Mouse (Mus musculus) T-helper 2 cell (primary cell): ENCODE measurements at regions not wholly inside any gene's neighbourhood (a gene's known extent, or its start where the extent isn't known, plus 50 kb on each side); places are given as distances from the start of the nearest gene placed in this dataset.

Source experiments
- in situ Hi-C: fragments of 300-600 bp; cut with MboI, MseI; formaldehyde crosslinking; loops from one replicate; pipeline ENCODE4 v1.15.1; 2025; ENCODE audit warnings: high pct_unique_total_duplicates

DNA sequence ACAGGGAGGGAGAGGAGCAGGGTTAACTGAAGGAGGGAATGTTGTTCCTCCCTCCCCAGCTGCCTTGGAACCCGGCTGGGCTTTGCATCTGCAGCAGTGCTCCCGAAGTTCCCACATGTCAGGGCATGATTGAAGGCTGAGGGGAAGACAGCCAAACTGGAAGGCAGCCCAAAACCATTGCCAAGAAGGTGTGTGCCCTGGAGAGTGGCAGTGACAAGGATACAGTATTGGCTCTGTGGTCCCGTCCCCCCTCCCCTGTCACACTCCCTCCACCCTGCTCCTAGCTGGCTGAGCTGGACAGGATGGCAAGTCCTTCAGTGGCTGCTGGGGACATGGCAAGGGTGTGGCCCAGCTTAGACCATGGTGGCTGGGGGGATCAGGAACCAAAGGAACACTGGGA lies 79.1 kb downstream of the Cyp26b1 start:
- in situ Hi-C loops, result no loop called here

DNA sequence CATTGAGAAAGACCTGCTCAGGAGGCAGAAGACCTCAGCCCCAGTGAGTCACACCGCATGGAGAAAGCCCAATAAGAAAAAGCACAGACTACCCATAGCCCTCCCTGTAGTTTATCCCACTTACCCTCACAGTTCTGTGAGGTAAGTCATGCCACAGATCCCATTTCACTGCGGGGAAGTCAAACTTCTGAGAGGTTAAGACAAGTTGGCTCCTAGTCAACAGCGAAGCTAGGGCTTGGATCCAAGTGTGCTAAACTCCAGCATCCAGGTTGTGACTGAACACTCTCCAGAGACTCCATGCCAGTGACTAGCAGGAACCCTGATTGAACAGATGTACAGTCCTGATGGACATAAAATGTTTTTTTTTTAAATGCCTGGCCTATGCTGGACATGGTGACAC lies 85.1 kb downstream of the Cyp26b1 start:
- in situ Hi-C loops, result loop anchor here (5.0 kb wide), 1 partner anchor 64 kb away; no protein-coding TSS in a partner anchor

DNA sequence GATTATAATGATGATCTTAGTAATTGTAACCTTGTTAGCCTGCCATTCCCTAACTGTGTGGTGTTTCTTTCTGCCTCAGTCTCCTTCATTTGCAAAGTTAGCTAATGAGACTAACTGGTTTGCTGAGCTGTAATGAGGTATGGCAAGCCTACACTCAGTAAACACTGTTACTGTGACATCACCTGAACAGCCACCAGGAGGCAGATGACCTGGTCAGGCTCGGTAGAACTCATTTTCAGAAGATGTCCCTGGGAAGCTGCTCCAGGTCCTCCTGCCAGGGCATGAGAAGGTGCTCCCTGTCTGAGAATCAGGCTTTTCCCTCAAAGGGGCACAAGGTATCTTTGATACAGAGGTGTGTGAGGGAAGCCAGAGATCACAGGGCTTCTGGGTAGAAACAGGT lies 87.0 kb downstream of the Cyp26b1 start:
- in situ Hi-C loops, result loop anchor here (5.0 kb wide), 1 partner anchor 66 kb away; no protein-coding TSS in a partner anchor

DNA sequence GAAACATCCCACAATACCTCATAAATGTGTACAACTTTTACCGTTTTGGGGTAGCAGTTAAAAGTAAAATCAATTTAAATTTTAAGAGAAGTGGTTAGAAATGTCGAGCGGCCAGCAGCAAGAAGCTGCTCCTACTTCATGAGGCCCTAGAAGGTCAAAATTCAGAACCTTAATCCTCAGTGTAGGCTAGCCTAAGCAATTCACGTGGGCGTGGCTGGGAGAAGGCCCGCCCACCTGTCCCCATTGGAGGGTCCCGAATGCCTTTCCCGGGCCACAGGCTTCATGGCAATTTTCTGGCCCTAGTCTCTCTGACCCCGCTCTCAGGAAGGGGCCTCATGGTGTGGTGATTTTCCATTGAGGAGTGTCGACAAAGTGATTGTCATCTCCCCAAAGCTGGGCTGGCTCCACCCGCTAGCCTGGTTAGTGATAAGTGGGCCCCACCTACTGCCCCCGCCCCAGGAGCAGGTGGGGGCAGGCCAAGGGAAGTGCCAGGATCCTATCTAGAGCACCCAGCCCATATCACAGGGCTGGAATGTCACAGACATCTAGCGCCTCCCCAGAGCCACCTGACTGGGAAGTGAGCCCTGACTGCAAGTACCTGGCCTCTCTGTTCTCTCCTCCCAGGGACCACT lies 93.3 kb downstream of the Cyp26b1 start:
- in situ Hi-C loops, result no loop called here

DNA sequence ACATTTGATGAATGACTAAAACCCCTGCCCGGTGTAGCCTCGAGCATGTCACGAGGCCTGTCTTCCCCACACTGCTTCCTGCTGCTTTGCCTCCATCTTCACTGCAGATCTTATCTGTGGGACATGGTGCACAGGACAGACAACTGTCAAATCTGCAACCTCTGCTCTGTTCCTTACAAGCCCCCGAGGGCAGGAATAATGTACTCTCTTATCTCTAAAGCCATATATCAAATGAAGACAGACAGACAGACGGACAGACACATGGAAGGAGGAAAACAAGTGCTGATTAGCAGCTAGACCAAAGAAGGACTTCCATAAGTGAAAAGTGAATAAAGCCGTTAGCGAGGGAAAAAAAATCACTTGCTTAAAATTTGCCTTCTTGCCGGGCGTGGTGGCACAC lies 95.6 kb downstream of the Cyp26b1 start:
- in situ Hi-C loops, result no loop called here

DNA sequence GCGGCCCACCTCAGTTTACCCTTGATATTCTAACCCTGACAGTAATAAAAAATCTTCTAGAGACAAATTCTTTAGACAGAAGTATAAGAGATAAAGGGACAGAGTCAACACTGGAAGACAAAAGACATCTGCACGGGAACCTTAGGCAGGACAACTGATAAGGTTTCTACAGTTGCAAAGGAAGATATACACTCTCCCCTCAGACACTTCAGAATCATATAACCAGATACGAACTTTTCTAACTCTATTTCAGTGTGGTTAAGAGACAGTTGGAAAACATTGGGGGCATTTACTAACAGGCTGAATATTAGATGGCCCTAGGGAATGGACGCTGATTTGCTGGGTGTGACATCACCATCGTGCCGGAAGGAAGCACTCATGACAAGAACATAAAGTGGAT lies 100.0 kb downstream of the Cyp26b1 start:
- in situ Hi-C loops, result no loop called here

DNA sequence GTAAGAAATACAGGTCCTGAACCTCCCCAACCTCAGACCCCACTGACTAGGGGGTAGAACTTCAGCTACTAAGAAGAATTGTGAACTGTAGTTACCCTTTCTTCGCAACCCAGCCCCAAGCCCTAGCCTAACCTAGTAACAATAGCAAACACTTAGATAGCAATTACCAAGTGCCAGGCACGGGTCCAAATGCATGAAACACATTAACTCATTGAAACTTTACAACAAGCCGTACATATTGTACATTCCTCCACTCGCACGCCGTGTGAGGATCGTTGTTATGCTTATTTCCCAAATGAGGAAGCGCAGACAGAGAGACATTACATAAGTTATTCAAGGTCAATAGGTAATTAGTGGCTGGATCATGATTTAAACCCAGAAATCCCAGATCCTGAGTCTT lies 100.5 kb downstream of the Cyp26b1 start:
- in situ Hi-C loops, result no loop called here

DNA sequence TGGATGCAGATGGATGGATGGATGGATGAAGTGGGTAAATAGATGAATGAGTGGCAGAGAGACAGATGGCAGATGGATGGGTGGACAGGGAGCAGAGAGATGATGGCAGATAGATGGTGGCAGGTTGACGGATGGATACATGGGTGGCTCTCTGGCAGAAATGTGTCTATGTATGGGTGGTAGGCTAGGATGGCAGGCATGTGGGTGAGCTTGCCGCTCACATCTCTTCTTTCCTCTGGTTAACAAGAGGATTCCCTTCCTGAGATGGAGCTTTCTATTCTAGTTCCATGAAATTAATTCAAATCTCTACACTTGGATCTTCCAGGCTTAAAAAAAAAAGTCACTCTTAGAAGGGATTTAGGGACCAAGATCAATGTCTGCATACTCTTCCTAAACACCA lies 101.1 kb downstream of the Cyp26b1 start:
- in situ Hi-C loops, result no loop called here

DNA sequence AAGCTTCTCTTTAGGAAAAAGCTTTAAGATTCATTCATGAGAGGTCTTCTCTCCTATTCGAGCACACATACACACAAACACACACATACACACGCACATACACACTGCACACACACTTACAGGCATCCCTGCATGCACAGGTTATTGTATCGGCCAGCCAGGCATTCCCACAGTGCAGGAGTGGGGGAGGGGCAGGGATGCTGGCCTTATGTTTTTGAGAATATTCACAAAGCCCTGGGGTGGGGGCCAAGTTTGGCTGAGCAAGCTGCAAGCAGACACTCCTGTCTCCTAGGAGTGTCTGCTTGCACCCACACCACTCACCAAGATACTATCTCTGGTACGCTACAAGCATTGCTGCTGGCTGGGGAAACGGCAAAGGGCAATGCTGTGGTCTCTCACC lies 102.6 kb downstream of the Cyp26b1 start:
- in situ Hi-C loops, result no loop called here

DNA sequence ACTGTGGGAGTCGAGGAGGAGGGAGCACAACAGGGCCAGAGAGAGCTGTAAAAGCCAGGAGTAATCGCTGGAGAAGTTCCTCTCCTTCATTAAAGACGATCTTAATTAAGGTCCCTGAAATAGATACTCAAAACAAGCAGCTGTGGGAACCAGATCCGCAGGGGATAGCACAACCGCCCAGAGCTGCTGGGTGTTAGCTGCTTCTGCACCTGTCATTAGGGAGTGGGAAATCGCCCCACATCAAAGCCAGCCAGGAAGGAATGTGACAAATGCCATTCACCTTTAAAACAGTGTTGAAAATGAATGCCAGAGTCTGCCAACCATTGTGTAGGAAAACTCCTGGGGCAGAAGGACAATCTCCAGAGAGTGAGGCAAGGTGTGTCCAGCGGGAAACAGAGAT lies 112.5 kb downstream of the Cyp26b1 start:
- in situ Hi-C loops, result no loop called here

DNA sequence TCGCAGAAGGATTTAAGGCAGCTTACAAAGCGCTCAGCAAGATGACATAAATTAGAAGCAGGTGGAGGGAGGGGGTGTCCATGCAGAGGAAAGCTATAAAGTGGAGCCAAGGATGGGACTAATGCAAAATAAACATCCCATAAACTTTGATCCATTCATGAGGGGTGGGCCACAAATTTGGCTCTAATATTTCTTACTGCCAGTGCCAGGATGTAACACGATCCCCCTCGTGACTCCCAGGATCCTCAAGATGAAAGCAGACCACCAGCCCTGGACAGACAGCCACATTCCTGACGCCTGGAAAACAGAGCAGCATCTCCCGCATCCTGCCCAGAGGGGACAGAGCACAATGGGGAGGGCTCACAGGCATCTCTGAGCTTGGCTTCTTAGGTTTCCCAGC lies 116.6 kb downstream of the Cyp26b1 start:
- in situ Hi-C loops, result no loop called here

DNA sequence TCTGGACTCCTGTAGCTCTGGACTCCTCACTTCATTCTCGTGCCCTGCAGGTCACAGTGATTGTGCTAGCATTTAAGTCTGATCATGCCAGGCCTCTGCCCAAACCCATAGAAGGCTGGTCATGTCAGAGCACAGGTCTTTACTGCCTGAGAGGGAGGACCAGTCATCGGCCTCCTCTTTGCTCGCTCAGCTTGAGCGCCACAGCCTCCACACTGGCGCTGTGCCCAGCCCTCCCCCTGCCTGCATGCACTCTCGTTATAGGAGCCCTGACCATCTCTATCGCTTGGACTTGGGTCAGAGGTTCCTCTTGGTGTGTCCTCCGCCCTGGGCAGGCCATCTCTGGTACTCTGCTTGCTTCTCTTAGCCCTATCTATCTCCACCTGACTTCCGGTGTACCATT lies 117.2 kb downstream of the Cyp26b1 start:
- in situ Hi-C loops, result no loop called here

DNA sequence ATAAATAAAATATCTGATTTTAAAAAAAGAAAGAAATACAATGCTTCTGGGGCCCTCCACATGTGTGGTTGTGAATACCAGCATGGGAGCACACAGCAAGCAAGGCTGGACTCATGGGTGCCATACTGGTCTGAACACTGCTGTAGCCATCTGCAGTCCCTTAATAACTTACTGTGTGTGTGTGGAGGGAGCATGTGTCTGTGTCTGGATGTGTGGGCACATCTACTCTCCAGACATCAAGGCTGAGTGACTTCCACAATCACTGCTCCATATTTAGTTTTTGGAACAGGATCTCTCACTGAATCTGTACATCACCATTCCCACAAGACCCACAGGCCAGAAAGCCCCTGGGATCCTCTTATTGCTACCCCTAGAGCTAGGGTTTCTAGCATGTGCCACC lies 118.9 kb downstream of the Cyp26b1 start:
- in situ Hi-C loops, result no loop called here

DNA sequence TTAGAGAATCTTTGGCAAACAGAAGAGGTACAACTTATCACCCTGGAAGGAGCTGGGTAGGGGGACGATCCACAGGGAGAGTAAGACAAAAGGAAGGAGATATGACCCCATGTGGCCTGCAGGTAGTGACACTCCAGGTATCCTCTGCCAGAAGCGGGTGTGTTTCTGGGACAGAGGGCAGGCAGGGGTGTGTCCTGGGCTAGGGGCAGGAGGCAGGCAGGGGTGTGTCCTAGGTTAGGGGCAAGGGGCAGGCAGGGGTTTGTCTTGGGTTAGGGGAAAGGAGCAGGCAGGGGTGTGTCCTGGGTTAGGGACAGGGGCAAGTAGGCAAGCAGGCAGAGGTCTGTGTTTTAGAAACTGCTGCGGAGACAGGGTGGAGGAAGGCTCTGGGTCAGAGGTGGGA lies 120.5 kb downstream of the Cyp26b1 start:
- in situ Hi-C loops, result no loop called here

DNA sequence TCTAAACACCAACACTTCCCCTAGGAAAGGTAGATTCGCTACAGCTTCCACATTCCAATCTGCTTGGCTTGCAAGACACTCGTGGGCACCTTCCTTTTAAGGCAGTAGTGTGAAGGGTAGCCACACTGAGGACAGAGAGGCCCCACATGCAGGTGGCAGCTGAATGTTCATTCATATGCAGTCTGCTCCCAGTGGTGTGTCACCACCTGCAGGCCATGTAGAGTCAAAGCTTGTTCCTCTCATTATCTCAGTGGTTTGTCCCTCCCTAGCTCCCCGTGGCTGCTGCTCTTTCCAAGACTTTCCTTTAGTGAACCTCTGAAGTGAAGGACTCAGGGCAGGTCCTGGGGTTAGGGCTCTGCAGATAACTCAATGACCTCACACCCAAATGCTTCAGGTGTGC lies 121.4 kb downstream of the Cyp26b1 start:
- in situ Hi-C loops, result no loop called here

DNA sequence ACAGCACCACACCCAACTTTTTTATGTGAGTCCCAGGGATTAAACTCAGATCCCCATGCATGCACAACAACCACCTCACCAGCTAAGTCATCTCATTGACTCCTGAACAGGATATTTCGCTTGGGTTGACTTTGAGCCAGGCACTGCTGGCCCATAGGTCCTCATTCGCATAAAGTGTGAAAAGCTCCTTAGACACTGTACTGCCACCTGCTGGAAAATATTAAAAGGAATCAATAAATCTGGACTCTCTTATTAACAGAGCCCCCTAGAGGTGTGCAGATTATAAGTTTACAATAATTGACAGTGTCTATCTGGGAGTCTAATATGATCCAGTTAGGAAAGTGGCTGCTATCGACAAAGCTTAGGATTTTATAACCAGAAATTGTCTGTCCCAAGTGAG lies 126.4 kb downstream of the Cyp26b1 start:
- in situ Hi-C loops, result no loop called here

DNA sequence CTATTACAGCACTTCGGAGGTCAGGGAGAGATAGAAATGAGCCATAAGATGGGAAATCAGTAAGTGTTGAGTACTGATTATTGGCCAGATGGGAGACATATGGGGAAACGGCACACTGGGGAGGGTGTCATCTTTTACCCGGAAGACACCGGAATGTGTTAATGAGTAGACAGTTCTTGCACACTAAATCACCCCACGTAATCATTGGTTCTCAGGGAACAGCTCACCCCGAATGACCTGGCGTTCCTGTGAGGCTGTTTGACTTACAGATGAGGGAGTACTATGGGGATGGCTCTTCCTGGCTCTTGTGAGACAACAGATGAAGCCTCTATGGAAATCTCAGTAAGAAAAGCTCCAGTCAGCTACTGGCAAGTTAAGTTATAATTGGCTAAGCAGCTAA lies 127.5 kb downstream of the Cyp26b1 start:
- in situ Hi-C loops, result no loop called here

DNA sequence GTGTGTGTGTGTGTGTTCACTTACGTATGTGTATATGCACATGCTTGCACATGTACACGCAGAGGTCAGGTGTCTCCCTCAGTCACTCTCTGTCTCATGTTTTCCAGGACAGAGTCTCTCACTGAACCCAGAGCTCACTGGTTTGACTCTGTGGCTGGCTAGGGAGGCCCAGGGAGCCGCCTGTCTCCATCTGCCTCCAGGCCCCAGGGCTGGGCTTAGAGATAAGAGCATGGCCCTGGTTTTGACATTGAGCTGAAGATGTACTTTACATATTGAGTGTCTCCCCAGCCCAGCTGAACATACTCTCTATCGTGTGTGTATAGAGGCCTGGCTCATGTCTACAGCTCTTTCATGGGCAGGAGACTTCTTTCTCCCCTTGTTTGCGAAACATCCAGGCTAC lies 128.1 kb downstream of the Cyp26b1 start:
- in situ Hi-C loops, result no loop called here

DNA sequence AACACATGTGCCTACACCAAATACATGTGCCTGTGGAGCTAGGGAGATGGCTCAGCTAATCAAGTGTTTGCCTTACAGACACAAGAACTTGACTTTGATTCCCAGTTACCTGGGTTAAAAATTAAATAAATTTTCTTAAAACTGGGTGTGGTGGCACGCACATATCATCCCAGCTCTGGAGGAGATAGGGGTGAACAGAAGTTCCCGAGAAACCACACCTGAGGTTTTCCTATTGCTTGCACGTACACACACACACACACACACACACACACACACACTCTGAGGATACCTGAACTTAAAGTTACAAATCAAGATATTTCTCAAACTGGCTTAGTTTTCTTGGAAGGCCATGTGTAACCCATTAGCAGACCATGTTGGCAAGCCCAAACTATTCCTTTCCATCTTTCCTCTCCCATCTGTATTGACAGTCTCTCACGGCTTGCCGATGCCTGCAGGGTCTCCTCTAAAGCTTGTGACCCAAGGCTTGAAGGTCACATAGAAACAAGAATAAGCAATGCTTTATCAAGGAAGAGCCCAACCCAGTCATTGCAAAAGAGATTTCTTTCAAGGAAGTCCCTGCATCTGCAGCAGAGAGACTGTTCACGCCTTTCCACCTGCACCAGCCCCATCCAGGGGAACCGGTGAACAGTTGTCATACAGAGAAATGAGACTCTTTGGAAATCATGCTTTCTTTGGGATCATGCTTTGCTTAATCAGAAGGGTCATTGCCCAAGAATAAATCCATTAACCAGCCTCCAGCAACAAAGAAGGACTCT lies 129.9 kb downstream of the Cyp26b1 start:
- in situ Hi-C loops, result no loop called here

DNA sequence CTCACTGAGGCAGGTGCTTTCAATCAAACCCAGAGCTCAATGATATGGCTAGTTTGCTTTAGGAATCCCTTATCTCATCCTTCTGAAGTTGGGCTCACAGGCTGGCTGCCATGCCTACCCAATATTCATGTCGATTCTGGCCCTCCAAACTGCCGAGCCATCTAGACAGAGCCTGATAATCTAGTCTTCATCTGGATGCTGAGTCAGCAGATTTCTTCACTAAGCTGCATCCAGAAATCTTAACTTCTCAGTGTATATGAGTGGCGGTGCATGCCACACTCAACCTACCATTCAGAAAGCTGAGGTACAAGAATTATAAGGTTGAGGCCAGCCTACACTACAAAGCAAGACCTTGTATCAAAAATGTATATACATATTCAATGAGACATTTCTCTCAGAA lies 136.9 kb downstream of the Cyp26b1 start:
- in situ Hi-C loops, result no loop called here

DNA sequence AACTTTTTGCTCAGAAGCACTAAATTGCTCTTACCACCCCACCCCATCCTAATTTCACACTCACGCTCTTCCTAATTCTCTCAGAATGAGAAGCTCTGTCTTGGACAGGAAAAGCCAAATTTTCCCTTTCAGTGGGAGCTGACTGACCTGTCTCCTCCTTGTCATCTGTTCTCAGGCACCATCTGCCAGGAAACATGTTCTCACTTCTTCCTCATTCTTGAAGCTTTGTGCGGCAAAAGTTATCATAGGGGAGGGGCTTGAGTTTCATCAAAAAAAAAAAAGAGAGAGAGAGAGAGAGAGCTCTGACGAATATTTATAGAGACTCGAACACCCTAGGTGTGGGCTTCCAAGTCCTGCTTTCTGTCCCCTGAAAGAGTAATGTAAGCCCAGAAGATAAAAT lies 148.6 kb downstream of the Cyp26b1 start:
- in situ Hi-C loops, result no loop called here

DNA sequence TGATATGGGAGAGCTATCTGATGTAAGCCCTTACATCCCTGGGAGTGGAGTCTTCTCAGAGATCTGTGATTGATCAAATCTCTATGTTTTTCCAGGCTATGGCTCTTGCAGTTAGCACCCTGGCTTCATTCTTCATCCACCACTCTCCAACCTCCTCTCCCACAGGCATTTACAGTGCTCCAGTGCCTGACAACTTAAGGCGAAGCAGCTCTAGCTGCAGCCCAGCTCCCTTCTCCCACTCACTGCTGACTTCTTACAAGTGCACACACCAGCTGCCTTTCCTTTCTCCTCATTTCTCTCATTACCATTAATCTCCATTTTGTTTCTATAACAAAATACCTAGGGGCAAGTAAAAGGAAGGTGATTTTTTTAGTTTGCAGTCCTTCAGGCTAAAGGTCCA lies 151.0 kb downstream of the Cyp26b1 start:
- in situ Hi-C loops, result no loop called here

DNA sequence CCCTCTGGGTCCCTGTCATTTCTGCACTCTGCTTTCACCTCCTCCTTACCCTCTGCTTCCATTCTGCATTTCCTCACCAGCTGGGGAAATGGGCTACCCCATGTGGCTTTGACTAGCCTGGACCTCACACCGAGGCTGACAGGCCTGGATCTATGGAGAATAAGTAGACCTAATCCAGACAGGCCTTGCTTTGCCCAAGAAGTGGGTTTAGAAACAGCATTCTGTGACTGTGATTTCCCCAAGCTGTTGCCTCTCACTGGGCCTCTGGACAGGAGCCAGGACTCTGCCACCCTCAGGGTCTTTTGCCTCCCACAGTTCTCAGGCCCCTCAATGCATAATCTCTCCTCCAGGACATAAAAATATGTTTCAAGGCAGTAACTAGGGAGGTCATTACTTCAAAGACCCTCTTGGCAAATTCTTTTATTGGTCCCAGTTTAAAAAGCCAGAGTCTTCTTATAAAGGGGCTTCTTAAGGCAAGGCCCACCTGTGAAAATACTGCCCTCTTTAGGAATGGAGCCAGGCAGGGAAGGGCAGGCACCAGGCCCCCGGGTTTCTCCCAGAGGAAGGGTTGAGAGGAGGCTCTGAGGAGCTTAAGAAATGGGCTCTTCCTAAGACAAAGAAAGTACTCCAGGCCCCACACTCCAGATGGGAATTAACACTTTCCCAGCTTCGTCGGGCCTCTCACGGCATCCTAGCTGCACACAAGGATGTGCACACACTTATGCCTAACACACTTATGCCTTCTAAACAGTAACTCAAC lies 151.8 kb downstream of the Cyp26b1 start:
- in situ Hi-C loops, result no loop called here
